Mouse (Mus musculus) cerebellum, adult 9-11 months (tissue): ENCODE results near the gene Rfx8.

ENCODE experiments used
- DNase-seq: peaks from one replicate; pipeline ENCODE4 v3.0.0; 2022

Gene Rfx8

GRCm38 (mm10) chr1:39720632-39721350 is at the start of gene Rfx8:
Gene Rfx8, minus strand, starts transcription at chr1:39720997.
- DNase-seq: peak; percentile 28

- DNase-seq: no peak
Observed at GRCm38 (mm10) chr1:39770436-39770835, 49.6 kb upstream of the Rfx8 start.

- DNase-seq: no peak
Observed at GRCm38 (mm10) chr1:39768017-39768416, 47.2 kb upstream of the Rfx8 start.

- no peak for DNase-seq
Observed at GRCm38 (mm10) chr1:39765854-39766493, 45.2 kb upstream of the Rfx8 start.

GRCm38 (mm10) chr1:39762025-39762370 is 41.2 kb upstream of the Rfx8 start:
- peak; percentile 55 for DNase-seq

GRCm38 (mm10) chr1:39761211-39762024 is 40.6 kb upstream of the Rfx8 start:
- DNase-seq: peak; percentile 77

GRCm38 (mm10) chr1:39760181-39760715 is 39.5 kb upstream of the Rfx8 start:
- DNase-seq: no peak

- no peak for DNase-seq
Observed at GRCm38 (mm10) chr1:39759231-39760175, 38.7 kb upstream of the Rfx8 start.

GRCm38 (mm10) chr1:39758244-39758643 is 37.4 kb upstream of the Rfx8 start:
- DNase-seq: no peak

- DNase-seq: no peak
Observed at GRCm38 (mm10) chr1:39756952-39757351, 36.2 kb upstream of the Rfx8 start.

GRCm38 (mm10) chr1:39754224-39754957 is 33.6 kb upstream of the Rfx8 start:
- no peak for DNase-seq

- DNase-seq: no peak
Observed at GRCm38 (mm10) chr1:39751537-39751936, 30.7 kb upstream of the Rfx8 start.

- DNase-seq: no peak
Observed at GRCm38 (mm10) chr1:39749664-39750063, 28.9 kb upstream of the Rfx8 start.

GRCm38 (mm10) chr1:39749214-39749613 is 28.4 kb upstream of the Rfx8 start:
- no peak for DNase-seq

GRCm38 (mm10) chr1:39748666-39749065 is 27.9 kb upstream of the Rfx8 start:
- no peak for DNase-seq

GRCm38 (mm10) chr1:39746464-39746863 is 25.7 kb upstream of the Rfx8 start:
- DNase-seq: no peak

- no peak for DNase-seq
Observed at GRCm38 (mm10) chr1:39740948-39741347, 20.2 kb upstream of the Rfx8 start.

- no peak for DNase-seq
Observed at GRCm38 (mm10) chr1:39740002-39740401, 19.2 kb upstream of the Rfx8 start.

GRCm38 (mm10) chr1:39735927-39736604 is 15.3 kb upstream of the Rfx8 start:
- no peak for DNase-seq

- DNase-seq: no peak
Observed at GRCm38 (mm10) chr1:39735493-39735892, 14.7 kb upstream of the Rfx8 start.

GRCm38 (mm10) chr1:39734881-39735280 is 14.1 kb upstream of the Rfx8 start:
- no peak for DNase-seq
